Mouse (Mus musculus) ES-Bruce4 (cell line): ENCODE measurements around the gene 4921501E09Rik. TPM values are rescaled to one million over a fixed set of nuclear protein-coding genes. Genes with fewer than 3 reads are reported as not detected.
A peak's percentile ranks its signal among the peaks of the same experiment; 100 is the strongest.

Source experiments
- H3K27ac ChIP-seq: 2 replicates; pipeline ENCODE4 v1.5.1; 2012; ENCODE audit warnings: low read length, inconsistent platforms; ENCODE audit not compliant: insufficient read depth
- H3K27me3 ChIP-seq: 2 replicates; pipeline ENCODE4 v1.6.1; 2012; ENCODE audit warnings: mild to moderate bottlenecking, low read length, inconsistent platforms; ENCODE audit not compliant: control insufficient read depth, poor library complexity, insufficient read depth, severe bottlenecking
- H3K36me3 ChIP-seq: 2 replicates; pipeline ENCODE4 v1.6.1; 2012; ENCODE audit warnings: inconsistent platforms, mild to moderate bottlenecking, low read length, moderate library complexity; ENCODE audit not compliant: control insufficient read depth, poor library complexity, insufficient read depth, severe bottlenecking
- H3K4me1 ChIP-seq: one replicate; pipeline ENCODE4 v1.8.1; 2011; ENCODE audit warnings: low read length; ENCODE audit not compliant: control insufficient read depth, insufficient read depth
- H3K4me3 ChIP-seq: 2 replicates; pipeline ENCODE4 v1.5.1; 2011; ENCODE audit warnings: low read depth, mild to moderate bottlenecking, low read length
- H3K9ac ChIP-seq: 2 replicates; pipeline ENCODE4 v1.6.1; 2012; ENCODE audit warnings: low read depth, mild to moderate bottlenecking, inconsistent platforms; ENCODE audit not compliant: poor library complexity, severe bottlenecking
- H3K9me3 ChIP-seq: replicated peaks from 2 replicates; pipeline ENCODE4 v1.6.1; 2012; ENCODE audit warnings: mild to moderate bottlenecking, low read length, inconsistent platforms; ENCODE audit not compliant: control insufficient read depth, poor library complexity, insufficient read depth, severe bottlenecking
- CTCF ChIP-seq: IDR thresholded peaks from one replicate; pipeline ENCODE4 v1.8.1; 2011; ENCODE audit warnings: low read depth, low read length
- EP300 ChIP-seq: IDR thresholded peaks from 2 replicates; pipeline ENCODE4 v1.6.1; 2011; ENCODE audit warnings: low read depth, low read length; ENCODE audit not compliant: insufficient read depth
- POLR2A ChIP-seq: IDR thresholded peaks from one replicate; pipeline ENCODE4 v1.8.1; 2011; ENCODE audit warnings: low read length; ENCODE audit not compliant: insufficient read depth
- polyA plus RNA-seq: library from polyadenylated mRNA; stranded (reverse); fragments of >200 nt; gene quantifications from 2 replicates; pipeline ENCODE4 v1.2.4, GENCODE M21; 2011; ENCODE audit warnings: low read depth; ENCODE audit not compliant: missing spikeins, insufficient read depth, insufficient read length

4921501E09Rik gene
- polyA plus RNA-seq, result not detected in 2 replicates

DNA sequence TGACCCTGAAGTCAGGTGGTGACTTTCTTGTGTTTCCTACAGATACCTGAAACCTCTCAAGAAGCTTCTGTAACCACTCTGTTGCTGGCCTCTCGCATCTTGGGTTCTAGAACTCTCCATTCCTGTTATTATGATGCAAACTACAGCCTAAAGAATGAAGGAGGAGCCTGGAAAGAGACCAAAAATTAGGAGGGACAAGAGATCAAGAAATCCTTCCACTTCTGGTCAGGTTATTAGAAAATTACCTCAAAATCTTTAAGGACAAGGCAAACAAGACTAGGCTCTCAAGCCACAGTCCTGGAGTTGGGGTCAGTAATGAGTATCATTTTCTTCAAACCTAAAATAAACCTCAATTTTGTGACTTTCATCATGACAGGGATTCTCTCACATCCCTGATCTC lies at the start of gene 4921501E09Rik:
4921501E09Rik (minus strand) TSS at position 101 of the 400 bp plus-strand sequence.
- peaks cover 1% of the 10 kb centered on the region; the same call in 1 of the 2 replicates for H3K27me3 ChIP-seq
- no peaks in the 10 kb centered on the region for H3K4me1 ChIP-seq
- no peak for TF ChIP-seq EP300
- TF ChIP-seq POLR2A, result no peak
- TF ChIP-seq CTCF, result no peak
- no peaks in the 10 kb centered on the region for H3K36me3 ChIP-seq
- no peak within 1 kb of the TSS for H3K4me3 ChIP-seq
- no peak within 1 kb of the TSS for H3K27ac ChIP-seq
- H3K9me3 ChIP-seq, result 0 out of 2 replicates have a peak, but pooled peaks cover 2% of the 10 kb centered on the region
- H3K9ac ChIP-seq, result no peak within 1 kb of the TSS

- no peaks in the 10 kb centered on the region for H3K27me3 ChIP-seq
Observed at GRCm38 (mm10) chr17:33097396-33097795, 29.5 kb upstream of the 4921501E09Rik start.

GRCm38 (mm10) chr17:33092391-33093193 lies 24.7 kb upstream of the 4921501E09Rik start:
- Histone ChIP-seq H3K27me3 (no peaks in the 10 kb centered on the region), H3K4me1 (no peaks in the 10 kb centered on the region), H3K36me3 (no peaks in the 10 kb centered on the region), H3K4me3 (peak overlapping the region; percentile 77), H3K9me3 (no peaks in the 10 kb centered on the region), H3K9ac (peak overlapping the region; percentile 44), H3K27ac (no peak overlapping the region)
- no peak for TF ChIP-seq POLR2A
- TF ChIP-seq CTCF, result no peak
- TF ChIP-seq EP300, result no peak

More at GRCm38 (mm10) chr17:33097396-33097795, 29.5 kb upstream of the 4921501E09Rik start:
- Histone ChIP-seq H3K27ac (no peak overlapping the region), H3K4me3 (no peak overlapping the region), H3K9me3 (no peaks in the 10 kb centered on the region), H3K36me3 (no peaks in the 10 kb centered on the region), H3K4me1 (no peaks in the 10 kb centered on the region), H3K9ac (no peak overlapping the region)
- TF ChIP-seq EP300, result no peak
- TF ChIP-seq CTCF, result no peak
- TF ChIP-seq POLR2A, result no peak

GRCm38 (mm10) chr17:33091630-33092029 lies 23.8 kb upstream of the 4921501E09Rik start:
- H3K9me3 ChIP-seq, result no peaks in the 10 kb centered on the region
- H3K9ac ChIP-seq, result no peak overlapping the region
- no peaks in the 10 kb centered on the region for H3K27me3 ChIP-seq
- no peaks in the 10 kb centered on the region for H3K36me3 ChIP-seq
- H3K27ac ChIP-seq, result no peak overlapping the region
- TF ChIP-seq EP300 (no peak), POLR2A (no peak), CTCF (no peak)
- no peaks in the 10 kb centered on the region for H3K4me1 ChIP-seq
- no peak overlapping the region for H3K4me3 ChIP-seq

DNA sequence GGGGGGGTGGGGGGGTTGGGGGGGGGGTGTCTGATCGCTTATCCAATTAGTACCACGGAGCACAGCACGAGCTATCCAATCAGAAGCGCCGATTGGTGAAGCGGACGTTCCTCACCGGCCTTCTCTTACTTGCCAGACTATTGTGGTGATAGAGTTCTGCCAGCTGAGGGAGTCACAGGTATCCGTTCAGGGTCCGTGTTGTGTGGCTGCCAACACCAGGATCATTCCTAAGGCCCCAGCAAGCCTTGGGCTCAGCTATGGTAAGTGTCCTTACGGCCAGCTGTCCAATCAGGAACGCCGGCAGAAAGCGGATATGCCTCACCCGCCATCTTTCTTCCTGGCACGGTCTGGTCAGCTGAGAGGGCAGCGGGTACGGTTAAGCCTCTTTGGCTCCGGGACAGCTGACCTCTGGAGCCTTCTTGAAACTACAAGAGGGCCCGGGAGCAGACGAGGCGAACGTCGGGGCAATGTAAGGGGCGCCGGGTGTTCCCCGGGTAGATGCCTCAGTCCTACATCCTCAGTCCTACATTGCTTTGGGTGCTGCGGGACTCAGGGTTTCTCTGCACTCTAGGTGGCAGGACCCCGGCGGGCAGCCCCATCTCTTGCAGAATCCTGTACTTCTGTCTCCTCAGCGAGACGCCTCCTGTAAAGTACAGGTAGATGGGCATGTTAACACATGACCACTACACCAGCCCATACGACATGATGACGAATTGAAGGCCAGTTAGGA lies 21.5 kb upstream of the 4921501E09Rik start, which contains the start of gene Zfp563:
Zfp563 (plus strand) TSS at position 91 of the 730 bp plus-strand sequence.
- no peaks in the 10 kb centered on the region for H3K27me3 ChIP-seq
- H3K4me3 ChIP-seq, result peak within 1 kb of the TSS; percentile 85
- no peaks in the 10 kb centered on the region for H3K4me1 ChIP-seq
- TF ChIP-seq CTCF (no peak), EP300 (no peak), POLR2A (no peak)
- no peaks in the 10 kb centered on the region for H3K36me3 ChIP-seq
- H3K9me3 ChIP-seq, result no peaks in the 10 kb centered on the region
- peak within 1 kb of the TSS; percentile 62 for H3K27ac ChIP-seq
- H3K9ac ChIP-seq, result peak within 1 kb of the TSS; percentile 71
